Mouse (Mus musculus) stomach, embryonic 15.5 days (tissue): ENCODE results near the gene Dusp5. TPM values are rescaled to one million over a fixed set of nuclear protein-coding genes. Genes with fewer than 3 reads are reported as not detected.
"Not testable (repeated sequence)": the region's sequence is repeated elsewhere in the genome, so short reads cannot be mapped to it uniquely, and the experiment has no call there.

Experiments used
- ATAC-seq: fragments of 200-750 bp; cut with Nextera tagmentation; 2 replicates; pipeline ENCODE4 v1.8.0; 2017; ENCODE audit warnings: low read depth, moderate number of reproducible peaks, moderate TSS enrichment; ENCODE audit not compliant: insufficient read depth, low FRiP score
- H3K27ac ChIP-seq: fragments of 300-500 bp; sonication (generic); 2 replicates; pipeline ENCODE4 v1.5.1; 2015; ENCODE audit warnings: mild to moderate bottlenecking, inconsistent platforms
- H3K27me3 ChIP-seq: fragments of 300-500 bp; sonication (generic); replicated peaks from 2 replicates; pipeline ENCODE4 v1.6.1; 2015; ENCODE audit warnings: inconsistent platforms
- H3K36me3 ChIP-seq: fragments of 300-500 bp; sonication (generic); 2 replicates; pipeline ENCODE4 v1.6.1; 2015; ENCODE audit warnings: inconsistent platforms
- H3K4me1 ChIP-seq: fragments of 300-500 bp; sonication (generic); 2 replicates; pipeline ENCODE4 v1.6.1; 2015; ENCODE audit warnings: inconsistent platforms
- H3K4me2 ChIP-seq: fragments of 300-500 bp; sonication (generic); 2 replicates; pipeline ENCODE4 v1.6.1; 2015; ENCODE audit warnings: mild to moderate bottlenecking, inconsistent platforms
- H3K4me3 ChIP-seq: fragments of 300-500 bp; sonication (generic); replicated peaks from 2 replicates; pipeline ENCODE4 v1.5.1; 2015; ENCODE audit warnings: inconsistent platforms
- H3K9ac ChIP-seq: fragments of 300-500 bp; sonication (generic); 2 replicates; pipeline ENCODE4 v1.6.1; 2015; ENCODE audit warnings: inconsistent platforms
- H3K9me3 ChIP-seq: fragments of 300-500 bp; sonication (generic); 2 replicates; pipeline ENCODE4 v1.6.1; 2016; ENCODE audit warnings: inconsistent platforms
- WGBS: fragments of 180-500 bp; shearing (Covaris S2); methylation state at CpG from one replicate; pipeline ENCODE4 v1.1.7; 2015; 5-methylcytosine and 5-hydroxymethylcytosine counted together
- polyA plus RNA-seq: library from polyadenylated mRNA; unstranded; fragments of >200 nt; fragmentation: Nextera tagmentation; extraction: Ambion mirVana; gene quantifications from 2 replicates; pipeline ENCODE4 v1.2.1, GENCODE M21; 2015

Dusp5 gene
- polyA plus RNA-seq, 1 experiment from 2014 or later: 7.4 TPM

- Histone ChIP-seq H3K9me3 (no peaks in the 10 kb centered on the region), H3K4me1 (0 out of 2 replicates have a peak, but pooled peaks cover 5% of the 10 kb centered on the region), H3K9ac (no peak overlapping the region), H3K36me3 (no peaks in the 10 kb centered on the region), H3K4me3 (no peak overlapping the region), H3K27me3 (no peaks in the 10 kb centered on the region), H3K4me2 (no peak overlapping the region), H3K27ac (no peak overlapping the region)
- no peak for ATAC-seq
- 61% methylated on average over 4 of the region's 4 CpGs for WGBS
Observed at GRCm38 (mm10) chr19:53571056-53571455, 42.1 kb downstream of the Dusp5 start.

GRCm38 (mm10) chr19:53571501-53572428 is 42.9 kb downstream of the Dusp5 start:
- no peak overlapping the region for H3K4me2 ChIP-seq
- no peaks in the 10 kb centered on the region for H3K27me3 ChIP-seq
- no peak overlapping the region for H3K27ac ChIP-seq
- H3K4me1 ChIP-seq: 0 out of 2 replicates have a peak, but pooled peaks cover 5% of the 10 kb centered on the region
- H3K4me3 ChIP-seq: no peak overlapping the region
- no peaks in the 10 kb centered on the region for H3K36me3 ChIP-seq
- H3K9ac ChIP-seq: no peak overlapping the region
- no peaks in the 10 kb centered on the region for H3K9me3 ChIP-seq
- 71% methylated on average over 18 of the region's 18 CpGs for WGBS
- no peak for ATAC-seq

GRCm38 (mm10) chr19:53572607-53573006 is 43.7 kb downstream of the Dusp5 start:
- 32% methylated on average over 12 of the region's 12 CpGs for WGBS

GRCm38 (mm10) chr19:53573151-53573550 is 44.2 kb downstream of the Dusp5 start:
- no peak for ATAC-seq
- 0 out of 2 replicates have a peak, but pooled peaks cover 5% of the 10 kb centered on the region for H3K4me1 ChIP-seq
- H3K27ac ChIP-seq: no peak overlapping the region
- no peaks in the 10 kb centered on the region for H3K36me3 ChIP-seq
- 71% methylated on average over 3 of the region's 3 CpGs for WGBS
- H3K9ac ChIP-seq: no peak overlapping the region
- no peaks in the 10 kb centered on the region for H3K27me3 ChIP-seq
- H3K4me3 ChIP-seq: no peak overlapping the region
- H3K4me2 ChIP-seq: no peak overlapping the region
- no peaks in the 10 kb centered on the region for H3K9me3 ChIP-seq

More at GRCm38 (mm10) chr19:53572607-53573006, 43.7 kb downstream of the Dusp5 start:
- Histone ChIP-seq H3K27ac (no peak overlapping the region), H3K4me3 (no peak overlapping the region), H3K27me3 (no peaks in the 10 kb centered on the region), H3K4me2 (no peak overlapping the region), H3K4me1 (0 out of 2 replicates have a peak, but pooled peaks cover 5% of the 10 kb centered on the region), H3K9me3 (no peaks in the 10 kb centered on the region), H3K9ac (no peak overlapping the region), H3K36me3 (no peaks in the 10 kb centered on the region)
- peak; percentile 43; the same call in 1 of the 2 replicates for ATAC-seq

- no peak overlapping the region for H3K4me3 ChIP-seq
- H3K9me3 ChIP-seq: no peaks in the 10 kb centered on the region
- WGBS: 64% methylated on average over 8 of the region's 8 CpGs
- no peaks in the 10 kb centered on the region for H3K36me3 ChIP-seq
- H3K9ac ChIP-seq: no peak overlapping the region
- no peaks in the 10 kb centered on the region for H3K27me3 ChIP-seq
- no peak overlapping the region for H3K27ac ChIP-seq
- H3K4me1 ChIP-seq: 0 out of 2 replicates have a peak, but pooled peaks cover 5% of the 10 kb centered on the region
- ATAC-seq: no peak
- H3K4me2 ChIP-seq: no peak overlapping the region
Observed at GRCm38 (mm10) chr19:53574131-53574530, 45.2 kb downstream of the Dusp5 start.

GRCm38 (mm10) chr19:53574546-53574945 is 45.6 kb downstream of the Dusp5 start:
- H3K4me2 ChIP-seq: no peak overlapping the region
- H3K36me3 ChIP-seq: no peaks in the 10 kb centered on the region
- 0 out of 2 replicates have a peak, but pooled peaks cover 5% of the 10 kb centered on the region for H3K4me1 ChIP-seq
- ATAC-seq: no peak
- no peaks in the 10 kb centered on the region for H3K27me3 ChIP-seq
- WGBS: 84% methylated on average over 7 of the region's 7 CpGs
- H3K4me3 ChIP-seq: no peak overlapping the region
- no peak overlapping the region for H3K27ac ChIP-seq
- H3K9me3 ChIP-seq: no peaks in the 10 kb centered on the region
- H3K9ac ChIP-seq: no peak overlapping the region

GRCm38 (mm10) chr19:53575296-53576010 is 46.5 kb downstream of the Dusp5 start:
- ATAC-seq: no peak
- H3K4me2 ChIP-seq: no peak overlapping the region
- H3K36me3 ChIP-seq: no peaks in the 10 kb centered on the region
- no peak overlapping the region for H3K4me3 ChIP-seq
- 0 out of 2 replicates have a peak, but pooled peaks cover 5% of the 10 kb centered on the region for H3K4me1 ChIP-seq
- no peaks in the 10 kb centered on the region for H3K9me3 ChIP-seq
- no peak overlapping the region for H3K9ac ChIP-seq
- H3K27me3 ChIP-seq: no peaks in the 10 kb centered on the region
- WGBS: 78% methylated on average over 4 of the region's 4 CpGs
- no peak overlapping the region for H3K27ac ChIP-seq

- H3K9ac ChIP-seq: no peak overlapping the region
- H3K4me1 ChIP-seq: 0 out of 2 replicates have a peak, but pooled peaks cover 5% of the 10 kb centered on the region
- no peak overlapping the region for H3K4me2 ChIP-seq
- no peaks in the 10 kb centered on the region for H3K27me3 ChIP-seq
- H3K36me3 ChIP-seq: no peaks in the 10 kb centered on the region
- H3K9me3 ChIP-seq: no peaks in the 10 kb centered on the region
- no peak overlapping the region for H3K4me3 ChIP-seq
- no peak overlapping the region for H3K27ac ChIP-seq
- 57% methylated on average over 7 of the region's 7 CpGs for WGBS
- no peak for ATAC-seq
Observed at GRCm38 (mm10) chr19:53576061-53576460, 47.2 kb downstream of the Dusp5 start.

GRCm38 (mm10) chr19:53577025-53577800 is 48.3 kb downstream of the Dusp5 start:
- ATAC-seq: no peak
- H3K9ac ChIP-seq: no peak overlapping the region
- H3K4me3 ChIP-seq: no peak overlapping the region
- H3K27ac ChIP-seq: no peak overlapping the region
- 0 out of 2 replicates have a peak, but pooled peaks cover 5% of the 10 kb centered on the region for H3K4me1 ChIP-seq
- H3K36me3 ChIP-seq: no peaks in the 10 kb centered on the region
- WGBS: 52% methylated on average over 11 of the region's 11 CpGs
- H3K27me3 ChIP-seq: no peaks in the 10 kb centered on the region
- no peaks in the 10 kb centered on the region for H3K9me3 ChIP-seq
- no peak overlapping the region for H3K4me2 ChIP-seq

GRCm38 (mm10) chr19:53578597-53579252 is 49.8 kb downstream of the Dusp5 start:
- no peak overlapping the region for H3K4me2 ChIP-seq
- ATAC-seq: no peak
- no peak overlapping the region for H3K9ac ChIP-seq
- no peaks in the 10 kb centered on the region for H3K4me1 ChIP-seq
- 10% methylated on average over 8 of the region's 8 CpGs for WGBS
- H3K36me3 ChIP-seq: no peaks in the 10 kb centered on the region
- H3K4me3 ChIP-seq: no peak overlapping the region
- no peaks in the 10 kb centered on the region for H3K9me3 ChIP-seq
- no peaks in the 10 kb centered on the region for H3K27me3 ChIP-seq
- H3K27ac ChIP-seq: no peak overlapping the region

- not testable (repeated sequence) for H3K27me3 ChIP-seq, H3K9me3 ChIP-seq, H3K4me1 ChIP-seq, H3K4me2 ChIP-seq, H3K27ac ChIP-seq, H3K36me3 ChIP-seq, H3K4me3 ChIP-seq, ATAC-seq, H3K9ac ChIP-seq
- WGBS: 90% methylated on average over 8 of the region's 8 CpGs
Observed at GRCm38 (mm10) chr19:53580271-53580670, 51.4 kb downstream of the Dusp5 start.
